Mouse (Mus musculus) B cell, adult 2 months (primary cell): Measurements from ENCODE around the gene Palb2.

Experiments
- DNase-seq, 2 experiments: peaks; one replicate each; pipeline ENCODE4 v3.0.0; 2022

The Palb2 gene

DNA sequence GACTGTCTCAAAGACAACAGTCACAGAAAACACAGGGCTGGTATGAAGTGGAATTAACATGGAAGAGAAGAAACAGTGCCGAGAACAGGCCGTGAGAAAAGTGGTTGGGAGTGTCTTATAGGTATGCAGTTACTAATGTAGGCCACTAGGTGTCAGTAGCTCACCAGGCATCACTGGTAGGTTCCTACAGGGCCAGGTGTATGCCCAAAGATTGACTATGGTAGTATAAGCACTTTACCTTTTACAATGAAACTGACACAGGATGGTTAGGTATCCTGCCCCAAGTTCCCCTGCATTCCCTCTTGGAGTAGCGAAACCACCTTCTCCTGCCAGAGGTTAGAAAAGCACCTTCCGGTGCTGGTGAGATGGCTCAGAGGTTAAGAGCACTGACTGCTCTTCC is 33.6 kb downstream of the Palb2 start:
- DNase-seq: peak; percentile 66 to 69

DNA sequence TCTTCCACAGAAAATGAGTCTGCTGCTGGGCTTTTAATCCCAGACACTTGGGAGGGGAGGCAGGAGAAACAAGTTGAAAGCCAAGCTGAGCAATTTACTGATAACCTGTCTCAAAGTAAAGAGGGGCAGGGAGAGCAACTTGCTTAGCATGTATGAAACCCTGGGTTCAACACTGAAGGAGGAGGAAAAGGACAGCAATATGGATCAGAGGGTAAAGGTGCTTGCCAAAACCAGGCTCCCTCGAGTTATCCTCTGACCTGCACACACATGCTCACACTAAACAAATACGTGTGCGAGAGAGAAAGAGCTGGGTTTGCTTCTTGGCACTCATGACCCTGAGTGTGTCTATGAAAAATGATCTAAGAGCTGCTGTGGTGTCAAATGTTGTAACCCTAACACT is 34.8 kb downstream of the Palb2 start:
- DNase-seq: no peak

GRCm38 (mm10) chr7:122094564-122095330 is 38.0 kb downstream of the Palb2 start:
- DNase-seq: peak; percentile 23 to 32

GRCm38 (mm10) chr7:122087195-122087982 is 45.4 kb downstream of the Palb2 start:
- peak; percentile 61 to 62 for DNase-seq

DNA sequence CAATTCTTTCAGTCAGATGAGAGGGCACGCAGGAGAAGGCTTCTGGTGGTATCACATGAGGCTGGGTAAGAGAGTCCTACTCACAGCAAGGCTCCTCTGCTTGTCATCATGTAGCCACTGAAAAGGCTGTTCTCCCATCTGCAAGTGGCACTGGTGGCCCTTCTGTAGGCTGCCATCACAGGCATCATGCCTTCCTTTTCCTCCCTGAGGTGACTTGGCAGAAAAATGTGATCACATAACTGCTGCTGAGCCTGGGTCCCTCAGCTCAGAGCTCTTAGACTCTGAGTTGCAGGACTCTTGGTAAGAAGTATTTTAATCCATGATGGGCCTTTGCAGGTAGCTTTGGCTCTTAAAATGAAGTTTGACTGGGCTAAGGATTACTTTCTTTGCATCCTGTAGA is 51.7 kb downstream of the Palb2 start:
- no peak for DNase-seq

DNA sequence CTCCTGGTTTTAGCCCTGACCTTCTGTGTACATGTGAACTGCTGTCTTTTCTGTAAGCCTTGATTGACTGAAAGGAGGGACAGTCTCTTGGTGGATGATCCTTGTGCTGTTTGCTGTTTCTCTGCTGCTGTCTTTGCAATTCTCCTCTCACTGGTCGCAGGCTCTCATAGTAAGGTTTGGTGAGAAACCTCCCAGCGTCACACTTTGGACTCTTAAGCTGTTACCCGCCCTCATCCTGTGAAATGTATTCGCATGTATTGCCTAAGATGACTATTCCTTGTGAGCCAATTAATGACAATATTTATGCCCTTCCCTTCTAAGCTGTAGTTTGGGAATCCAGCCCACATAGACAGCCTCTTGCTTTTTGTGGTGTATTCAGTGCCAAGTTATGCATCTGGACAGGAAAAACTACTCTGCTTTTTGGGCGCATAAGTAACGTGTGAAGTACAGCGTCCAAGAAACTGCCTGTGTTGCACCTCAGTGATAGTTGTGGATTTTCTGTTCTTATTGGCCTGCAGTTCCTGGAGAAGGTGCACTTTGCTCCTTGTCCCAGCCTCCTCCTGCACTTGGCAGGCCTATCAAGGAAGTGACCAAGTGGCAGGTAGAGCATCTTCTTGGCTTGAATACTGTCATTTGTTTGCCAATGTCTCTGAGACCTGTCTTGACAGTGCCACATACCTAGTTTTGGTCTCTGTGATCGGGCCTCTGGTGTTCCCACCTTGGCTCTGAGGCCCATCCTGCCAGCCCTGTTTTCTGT is 52.8 kb downstream of the Palb2 start:
- DNase-seq: no peak

- DNase-seq: no peak
Observed at GRCm38 (mm10) chr7:122074374-122074773, 58.4 kb downstream of the Palb2 start.

DNA sequence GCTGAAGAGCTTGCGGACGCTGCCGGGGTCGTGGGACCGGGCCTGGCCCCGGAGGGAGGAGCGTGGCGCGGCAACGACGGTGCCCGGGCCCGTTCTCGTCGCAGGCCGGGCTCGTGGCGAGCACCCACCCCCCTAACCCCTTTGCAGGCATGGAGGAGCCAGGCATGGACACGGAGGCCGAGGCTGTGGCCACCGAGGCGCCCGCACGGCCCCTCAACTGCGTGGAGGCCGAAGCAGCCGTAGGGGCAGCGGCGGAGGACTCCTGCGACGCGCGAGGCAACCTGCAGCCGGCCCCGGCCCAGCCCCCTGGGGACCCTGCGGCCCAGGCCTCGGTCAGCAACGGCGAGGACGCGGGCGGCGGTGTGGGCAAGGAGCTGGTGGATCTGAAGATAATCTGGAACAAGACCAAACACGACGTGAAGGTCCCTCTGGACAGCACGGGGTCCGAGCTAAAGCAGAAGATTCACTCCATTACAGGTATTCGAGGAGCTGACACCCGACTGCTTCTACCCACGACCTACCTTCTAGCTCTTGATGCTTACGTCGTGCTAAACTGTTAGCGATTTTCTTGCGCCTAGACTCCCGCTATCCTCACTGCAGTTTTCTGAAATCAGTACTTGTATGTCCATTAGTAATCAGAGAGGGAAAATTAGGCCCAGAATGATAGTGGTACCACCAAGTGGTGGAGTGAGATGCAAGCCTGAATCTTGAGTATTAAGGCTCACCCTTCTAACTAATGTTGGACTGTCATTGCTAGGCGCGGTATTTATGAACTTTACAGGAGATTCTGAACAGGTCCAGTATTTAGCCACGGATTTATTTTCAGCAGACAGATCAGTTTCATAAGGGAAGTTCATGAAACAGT is 65.0 kb downstream of the Palb2 start:
- no peak for DNase-seq

DNA sequence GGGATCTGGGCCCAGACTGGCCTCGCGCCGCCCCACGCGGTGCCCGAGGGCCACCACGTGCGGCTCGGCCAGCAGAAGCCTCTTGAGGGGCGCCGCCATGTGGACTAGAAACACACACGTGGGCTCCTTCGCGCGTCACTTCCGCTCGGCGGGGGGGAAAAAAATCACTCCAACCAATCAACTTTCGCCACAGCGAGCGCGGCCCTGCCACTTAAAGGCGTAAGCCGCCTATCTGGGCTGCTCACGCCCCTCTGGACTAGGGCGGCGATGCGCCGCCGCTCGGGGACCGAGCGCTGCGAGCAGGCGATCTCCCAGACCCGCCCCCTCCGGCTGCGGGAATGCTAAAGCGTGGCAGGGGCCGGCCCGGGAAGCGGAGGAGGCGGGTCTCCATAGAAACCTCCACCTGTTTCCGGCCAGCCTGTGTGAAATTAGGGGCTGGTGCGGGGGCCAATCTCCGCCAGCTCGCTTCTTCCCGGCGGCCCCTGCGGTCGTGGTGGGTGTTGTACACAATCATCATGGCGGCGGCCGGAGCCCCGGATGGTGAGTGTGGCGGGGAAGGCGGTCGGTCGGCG is 65.8 kb downstream of the Palb2 start, which contains the start of the genes Ubfd1 and Ears2:
Gene Ubfd1, plus strand, starts transcription at position 231 of the 572 bp plus-strand sequence.
Gene Ears2, minus strand, starts transcription at position 319 of the 572 bp plus-strand sequence.
- peak; percentile 97 to 98 for DNase-seq

DNA sequence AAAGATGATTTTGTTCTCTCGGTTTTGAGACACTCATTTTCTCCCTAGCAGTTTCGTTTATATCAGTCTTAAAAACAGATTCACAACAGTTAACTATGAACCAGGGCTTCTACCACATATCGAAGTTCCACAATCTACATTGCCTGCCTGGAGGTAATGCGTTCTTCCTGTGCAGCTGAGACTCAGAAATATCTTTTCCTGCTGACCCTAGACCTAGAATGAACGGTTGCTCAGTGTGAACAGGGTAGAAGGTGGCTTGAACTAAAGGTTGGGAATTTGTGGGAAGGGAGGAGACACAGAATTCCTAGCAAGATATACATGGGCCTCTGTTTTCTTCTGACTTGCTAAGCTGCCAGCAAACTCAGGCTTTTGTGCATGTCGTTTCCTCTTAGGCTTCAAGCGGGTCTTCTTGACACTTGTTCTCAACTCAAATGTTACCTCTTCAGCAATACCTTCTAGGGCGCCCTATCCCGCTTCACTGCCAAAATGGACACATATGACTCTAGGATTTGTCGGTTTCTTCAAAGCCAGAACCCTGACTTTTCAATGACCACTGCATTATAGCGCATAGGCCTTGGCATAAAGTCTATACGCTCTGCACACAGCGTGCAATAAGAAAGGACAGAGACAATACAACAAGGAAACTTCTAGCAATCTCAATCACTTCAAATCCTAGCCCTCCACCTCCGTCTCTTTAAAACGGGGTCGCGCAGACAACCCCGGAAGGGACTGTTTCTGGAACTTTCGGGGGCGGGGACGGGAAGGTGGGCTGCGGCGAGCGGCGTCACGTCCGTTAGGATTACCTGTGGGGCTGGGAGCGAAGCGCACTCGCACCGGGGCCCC is 66.5 kb downstream of the Palb2 start:
- no peak for DNase-seq

DNA sequence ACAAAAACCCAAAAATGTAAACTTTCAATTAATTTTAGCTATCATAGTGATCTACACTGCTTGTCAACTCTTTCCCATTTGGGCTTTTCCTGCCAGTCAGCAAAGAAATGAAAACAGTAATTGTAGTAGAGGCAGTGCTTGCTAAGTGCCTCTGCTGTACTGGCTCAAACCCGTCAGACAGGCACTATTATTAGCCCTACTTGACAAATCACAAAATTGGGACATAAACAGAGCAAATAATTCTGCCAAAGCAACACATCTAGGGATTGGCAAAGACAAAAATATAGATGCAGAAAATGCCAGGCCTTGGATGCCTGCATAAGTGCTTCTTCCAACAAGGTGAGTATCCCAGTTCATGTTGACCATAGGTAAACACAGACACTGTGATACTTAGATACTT is 67.1 kb downstream of the Palb2 start:
- no peak for DNase-seq
